Mouse (Mus musculus) heart, adult 2 months (tissue): ENCODE data around the gene Zdhhc4.

ENCODE experiments used
- CTCF ChIP-seq: fragments of 200-600 bp; IDR thresholded peaks from 2 replicates; pipeline ENCODE4 v1.8.1; 2022; ENCODE audit warnings: antibody characterized with exemption, mild to moderate bottlenecking, moderate library complexity
- EP300 ChIP-seq: fragments of 200-500 bp; IDR thresholded peaks from 2 replicates; pipeline ENCODE4 v1.6.1; 2011; ENCODE audit warnings: low read depth, low read length, control low read depth; ENCODE audit not compliant: insufficient read depth

GRCm38 (mm10) chr5:143370416-143371145 is 41.5 kb upstream of the Zdhhc4 start:
- TF ChIP-seq CTCF: no peak
- TF ChIP-seq EP300: no peak
